Mouse (Mus musculus): ENCODE measurements at regions not wholly inside any gene's neighbourhood (a gene's known extent, or its start where the extent isn't known, plus 50 kb on each side); places are given as distances from the start of the nearest gene placed in this dataset.

DNA sequence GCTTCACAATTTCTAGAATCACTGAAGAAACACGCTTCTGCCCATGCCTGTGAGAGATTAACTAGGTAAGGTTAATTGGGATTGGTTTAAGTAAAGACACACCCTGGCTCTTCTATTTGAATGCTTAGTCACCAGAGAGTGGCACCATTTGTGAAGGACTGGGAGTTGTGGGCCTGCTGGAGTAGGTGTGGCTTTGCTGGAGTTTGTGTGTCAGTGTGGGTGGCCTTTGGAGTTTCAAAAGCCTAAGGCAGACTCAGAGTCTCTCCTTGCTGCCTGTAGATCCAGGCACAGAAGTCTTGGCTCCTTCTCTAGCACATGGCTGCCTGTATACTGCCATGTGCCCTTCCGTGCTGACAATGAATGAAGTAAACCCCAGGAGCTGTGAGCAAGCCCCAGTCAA, 168.8 kb downstream of the Rbm26 start:
- no peak for TF ChIP-seq EP300 (IDR thresholded peaks at IDR 0.05; ENCODE audit: insufficient read depth, low read depth, low read length)
- no peak for TF ChIP-seq POLR2A (IDR thresholded peaks at IDR 0.05; ENCODE audit: insufficient read depth, low read length)
